Mouse (Mus musculus): ENCODE data around the gene Ccdc89.

Gene Ccdc89

DNA sequence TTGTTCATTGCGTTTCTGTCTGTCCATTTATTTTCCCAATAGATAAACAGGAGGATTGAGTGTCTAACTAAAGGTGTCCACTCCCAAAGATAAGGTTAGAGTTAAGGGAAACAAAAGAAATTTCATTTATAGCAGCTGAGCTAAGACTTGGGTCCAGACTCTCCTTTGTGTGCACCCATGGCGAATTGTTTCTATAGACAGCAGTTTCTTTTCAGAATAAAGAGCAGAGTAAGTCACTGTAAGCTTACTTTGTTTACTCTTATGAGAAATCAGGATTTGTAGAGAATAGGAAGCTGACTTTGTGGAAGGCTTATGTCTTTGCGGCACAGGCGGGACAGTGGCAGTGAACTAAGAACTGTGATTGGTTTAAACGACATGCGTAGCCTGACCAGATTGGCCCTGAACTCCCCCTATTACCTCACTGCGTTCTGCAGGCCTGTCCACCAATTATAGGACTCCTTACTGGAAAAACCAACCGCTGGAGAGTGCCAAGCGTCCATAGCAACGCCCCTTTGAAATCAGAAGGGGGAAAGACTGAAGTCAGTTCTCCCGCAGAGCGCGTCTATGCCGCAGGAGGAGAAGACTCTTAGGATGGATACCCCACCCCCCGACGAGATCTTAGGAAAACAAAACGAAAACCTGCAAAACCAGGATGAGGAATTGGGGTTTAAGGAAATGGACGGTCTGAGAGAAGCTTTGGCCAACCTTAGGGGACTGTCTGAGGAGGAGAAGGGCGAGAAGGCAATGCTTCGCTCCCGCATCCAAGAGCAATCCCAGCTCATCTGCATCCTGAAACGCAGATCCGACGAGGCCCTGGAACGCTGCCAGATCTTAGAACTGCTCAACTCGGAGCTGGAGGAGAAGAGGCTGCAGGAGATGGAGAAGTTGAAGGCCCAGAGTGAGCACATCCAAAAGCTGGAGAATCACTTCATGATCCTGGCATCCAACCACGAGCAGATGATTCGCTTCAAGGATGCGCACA, at the start of gene Ccdc89:
Ccdc89 (plus strand) TSS at position 558 of the 982 bp plus-strand sequence.
- peak; percentile 86 for DNase-seq (ENCODE audit: inconsistent ontology term)

DNA sequence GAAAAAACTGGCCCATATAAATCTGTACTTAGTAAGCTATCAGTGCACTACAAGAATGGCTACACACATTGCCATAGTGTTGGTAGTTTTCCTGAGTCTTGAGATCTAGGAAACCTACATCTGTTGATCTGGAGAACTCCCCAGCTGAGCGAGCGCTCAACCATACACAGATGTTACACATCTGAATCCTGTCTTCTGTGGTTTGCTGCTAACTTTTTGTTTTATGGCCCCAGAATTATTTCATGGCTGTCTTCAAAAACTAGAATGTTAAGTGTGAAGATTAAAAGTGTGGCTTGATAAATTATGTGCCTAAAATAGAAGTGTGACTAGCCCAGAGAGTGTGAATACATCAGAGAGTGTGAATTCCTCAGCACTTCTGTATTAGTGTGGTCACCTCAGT, 42.0 kb upstream of the Ccdc89 start:
- no peak for DNase-seq (ENCODE audit: inconsistent ontology term)

DNA sequence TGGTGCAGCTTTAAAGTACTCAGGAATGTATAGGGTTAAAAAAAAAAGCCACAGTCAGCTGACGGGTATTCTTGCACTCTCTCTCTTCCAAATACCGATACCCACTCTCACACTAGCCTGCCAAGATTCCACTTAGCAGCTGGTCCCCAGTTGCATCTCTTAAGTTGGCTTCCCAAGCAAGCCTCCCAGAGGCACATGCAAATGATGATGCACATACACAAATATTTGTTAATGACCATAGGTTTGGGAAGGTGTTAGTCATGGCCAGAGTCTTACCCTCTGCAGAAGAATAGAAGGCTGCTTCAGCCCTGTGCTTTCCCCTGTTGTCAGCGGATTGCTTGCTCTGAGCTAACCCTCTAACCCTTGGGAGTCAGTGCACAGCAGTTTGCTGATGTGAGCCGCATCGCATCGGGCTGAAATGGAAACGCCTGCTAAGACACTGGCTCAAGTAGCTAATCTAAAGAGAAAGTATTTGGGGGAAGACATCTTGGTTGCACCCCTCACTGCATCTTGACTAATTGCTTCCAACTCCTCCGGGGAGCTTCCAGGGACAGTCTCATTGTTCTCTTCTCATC, 39.4 kb upstream of the Ccdc89 start:
- peak; percentile 91 for DNase-seq (ENCODE audit: inconsistent ontology term)

DNA sequence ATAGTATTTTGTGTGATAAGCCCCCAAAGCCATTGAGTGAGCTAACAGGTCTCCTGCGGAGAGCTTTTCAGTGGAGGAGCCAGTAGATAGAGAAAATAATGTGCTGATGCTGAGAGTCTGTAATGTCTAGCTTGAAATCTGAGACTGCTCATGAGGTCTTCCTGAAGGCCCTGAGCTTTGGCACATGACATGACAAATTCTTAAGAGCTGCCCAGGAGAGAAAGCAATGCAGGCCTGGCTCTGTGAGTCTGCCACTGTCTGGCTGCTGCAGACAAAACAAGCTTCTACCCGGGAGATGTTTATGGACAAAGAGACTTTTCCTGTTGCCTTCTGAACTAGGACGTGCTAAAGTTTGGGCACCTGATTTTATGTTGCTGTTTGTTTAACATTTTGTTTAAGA, 36.6 kb upstream of the Ccdc89 start:
- peak; percentile 52 for DNase-seq (ENCODE audit: inconsistent ontology term)

DNA sequence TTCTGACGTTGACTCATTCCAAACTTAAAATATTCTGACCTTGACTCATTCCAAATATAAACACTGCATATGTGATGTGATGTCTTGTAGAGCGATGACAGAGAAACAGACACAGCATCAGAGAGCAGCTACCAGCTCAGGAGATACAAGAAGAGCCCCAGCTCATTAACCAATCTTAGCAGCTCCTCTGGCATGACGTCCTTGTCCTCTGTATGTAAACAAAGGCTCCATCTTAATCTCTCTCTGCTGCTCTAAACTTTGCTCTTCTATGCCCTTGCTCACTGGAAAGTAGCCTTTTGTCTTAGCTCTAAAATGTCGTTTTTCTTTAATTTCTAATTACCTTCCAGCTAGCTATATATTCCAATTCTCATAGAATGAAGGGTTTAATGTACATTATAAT, 31.3 kb upstream of the Ccdc89 start:
- no peak for DNase-seq (ENCODE audit: inconsistent ontology term)

DNA sequence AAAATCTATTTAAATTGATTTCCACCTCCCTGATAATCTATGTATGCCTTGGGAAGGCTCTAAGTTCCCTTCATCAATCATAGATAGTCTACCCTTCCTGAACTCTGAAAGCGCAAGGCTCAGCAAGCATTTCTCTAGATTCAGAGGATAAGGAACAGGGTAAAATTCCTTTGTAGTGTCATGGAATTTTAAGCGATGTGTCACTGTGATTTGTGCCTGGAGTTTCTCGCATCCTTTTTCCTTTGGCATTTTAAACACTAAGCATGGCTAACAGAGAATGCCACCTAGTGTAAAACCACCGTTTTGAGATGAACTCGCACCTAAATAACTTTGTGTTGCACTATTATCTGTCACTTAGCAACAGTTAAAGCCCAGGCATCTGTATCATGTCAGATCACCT, 30.4 kb upstream of the Ccdc89 start:
- DNase-seq (ENCODE audit: inconsistent ontology term): peak; percentile 75

DNA sequence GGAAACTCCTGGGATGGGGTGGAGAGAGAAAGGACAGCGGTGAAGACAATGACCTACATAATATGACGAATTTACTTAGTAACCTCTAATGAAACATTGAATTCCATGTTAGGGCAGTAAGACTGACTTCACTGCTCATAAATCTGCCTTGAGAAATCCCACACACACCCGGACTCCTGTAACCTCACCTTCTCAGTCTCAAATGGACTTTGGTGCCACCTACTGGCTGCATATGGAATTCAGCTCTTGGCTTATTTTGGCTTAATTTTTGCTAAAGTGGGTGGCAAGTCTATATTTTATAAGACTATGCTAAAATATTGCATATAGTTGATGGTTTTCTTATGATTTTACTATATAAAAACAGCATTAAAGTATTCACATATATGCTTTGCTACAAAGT, 16.4 kb upstream of the Ccdc89 start:
- no peak for DNase-seq (ENCODE audit: inconsistent ontology term)

DNA sequence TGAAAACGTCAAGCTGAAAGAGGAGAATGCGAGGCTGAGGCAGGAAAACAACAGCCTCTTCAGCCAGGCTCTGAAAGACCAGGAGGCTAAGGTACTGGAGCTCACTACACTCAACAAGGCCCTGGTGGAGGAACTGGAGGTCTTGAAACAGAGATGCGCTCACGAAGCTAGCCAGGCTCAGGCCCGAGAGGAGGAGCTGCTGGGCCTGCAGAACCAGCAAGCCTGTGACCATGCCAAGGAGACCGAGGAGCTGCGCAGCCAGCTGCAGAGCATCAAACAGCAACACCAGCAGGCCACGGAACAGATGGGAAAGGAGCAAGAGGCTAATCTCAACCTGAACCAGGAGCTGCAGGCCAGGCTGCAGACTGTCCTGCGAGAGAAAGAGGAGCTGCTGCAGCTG, 629 bp downstream of the Ccdc89 start:
- DNase-seq (ENCODE audit: inconsistent ontology term): no peak

DNA sequence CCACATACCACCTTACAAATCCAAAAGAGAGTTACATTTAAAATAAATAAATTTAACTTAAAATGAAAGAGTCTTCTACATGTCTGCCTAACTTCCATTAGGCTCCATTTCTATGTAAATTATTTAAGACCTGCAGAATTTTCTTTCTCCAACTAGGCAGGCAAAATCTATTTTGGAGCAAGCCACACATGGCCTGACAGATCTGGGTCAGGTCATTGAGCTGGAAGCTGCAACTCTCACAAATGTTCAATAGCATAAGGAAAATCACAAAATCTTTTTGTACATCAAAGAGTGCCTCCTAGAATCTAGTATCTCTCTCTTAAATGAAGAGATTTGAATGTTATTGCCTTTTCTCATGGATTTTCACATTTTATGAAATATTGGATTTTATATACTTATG, 5.8 kb downstream of the Ccdc89 start:
- no peak for DNase-seq (ENCODE audit: inconsistent ontology term)

DNA sequence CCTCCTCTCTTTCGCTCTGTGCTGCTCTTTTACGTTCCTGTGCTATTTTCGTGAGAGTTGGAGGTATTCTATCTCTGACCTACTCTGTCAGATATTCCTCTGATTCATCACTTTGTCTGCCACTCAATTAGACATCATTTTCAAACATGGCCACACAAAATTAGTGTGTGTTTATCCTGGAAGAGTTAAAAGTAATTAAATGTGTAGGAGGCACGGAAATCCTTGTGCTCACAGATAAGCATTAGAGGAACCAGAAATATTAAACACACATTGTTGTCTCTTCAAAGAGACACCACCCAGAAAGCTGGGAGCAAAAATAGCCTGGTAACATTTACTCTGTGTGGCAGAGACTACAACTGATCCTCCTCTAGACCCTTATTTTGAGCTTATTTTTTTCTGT, 13.7 kb downstream of the Ccdc89 start:
- no peak for DNase-seq (ENCODE audit: inconsistent ontology term)

DNA sequence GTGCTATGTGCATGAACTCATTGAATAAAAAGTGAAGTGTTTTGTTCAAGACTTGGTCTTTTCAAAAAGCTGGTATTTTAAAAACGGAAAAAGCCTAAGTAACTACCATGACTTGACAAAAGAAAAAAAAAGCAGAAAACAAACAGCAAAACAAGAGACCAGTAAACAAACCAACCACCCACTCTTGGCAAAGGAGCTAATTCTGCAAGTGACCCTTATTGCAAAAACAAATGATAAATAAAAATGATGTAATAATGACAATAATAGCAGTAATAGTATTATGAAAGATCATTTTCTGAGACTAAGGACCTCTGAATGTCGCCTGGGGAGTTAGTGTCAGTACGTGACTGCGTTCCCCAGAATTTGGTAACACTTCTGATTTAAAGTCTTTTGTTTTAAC, 15.7 kb downstream of the Ccdc89 start:
- DNase-seq (ENCODE audit: inconsistent ontology term): peak; percentile 53

DNA sequence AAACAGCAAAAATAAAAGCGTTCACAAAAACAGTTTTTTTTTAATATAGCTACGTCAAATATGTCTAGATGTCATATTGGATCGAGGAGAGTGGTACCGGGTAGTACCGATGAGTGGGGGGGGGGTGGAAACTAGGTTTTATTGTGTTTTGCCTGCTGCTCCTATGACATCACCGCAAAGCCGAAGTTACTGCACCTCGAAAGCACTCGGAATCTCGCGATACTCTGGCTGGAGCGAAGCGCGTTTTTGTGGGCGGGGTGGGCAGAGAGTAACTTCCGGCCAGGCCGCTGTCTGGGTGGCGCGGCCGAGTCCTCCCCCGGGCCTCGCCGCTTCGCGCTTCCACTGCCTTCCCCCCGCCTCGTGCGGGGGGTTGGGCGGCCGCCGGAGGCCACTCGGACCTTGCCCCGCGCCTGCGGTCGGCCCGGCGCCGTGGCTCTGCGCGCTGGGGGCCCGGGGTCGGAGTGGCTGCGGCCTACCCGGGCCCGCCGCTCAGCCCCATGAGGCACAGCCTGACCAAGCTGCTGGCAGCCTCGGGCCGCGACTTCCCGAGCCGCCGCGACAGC, 16.2 kb downstream of the Ccdc89 start, which contains the start of gene Crebzf:
Crebzf (plus strand) TSS at position 212 of the 563 bp plus-strand sequence.
- DNase-seq (ENCODE audit: inconsistent ontology term): peak; percentile 98

DNA sequence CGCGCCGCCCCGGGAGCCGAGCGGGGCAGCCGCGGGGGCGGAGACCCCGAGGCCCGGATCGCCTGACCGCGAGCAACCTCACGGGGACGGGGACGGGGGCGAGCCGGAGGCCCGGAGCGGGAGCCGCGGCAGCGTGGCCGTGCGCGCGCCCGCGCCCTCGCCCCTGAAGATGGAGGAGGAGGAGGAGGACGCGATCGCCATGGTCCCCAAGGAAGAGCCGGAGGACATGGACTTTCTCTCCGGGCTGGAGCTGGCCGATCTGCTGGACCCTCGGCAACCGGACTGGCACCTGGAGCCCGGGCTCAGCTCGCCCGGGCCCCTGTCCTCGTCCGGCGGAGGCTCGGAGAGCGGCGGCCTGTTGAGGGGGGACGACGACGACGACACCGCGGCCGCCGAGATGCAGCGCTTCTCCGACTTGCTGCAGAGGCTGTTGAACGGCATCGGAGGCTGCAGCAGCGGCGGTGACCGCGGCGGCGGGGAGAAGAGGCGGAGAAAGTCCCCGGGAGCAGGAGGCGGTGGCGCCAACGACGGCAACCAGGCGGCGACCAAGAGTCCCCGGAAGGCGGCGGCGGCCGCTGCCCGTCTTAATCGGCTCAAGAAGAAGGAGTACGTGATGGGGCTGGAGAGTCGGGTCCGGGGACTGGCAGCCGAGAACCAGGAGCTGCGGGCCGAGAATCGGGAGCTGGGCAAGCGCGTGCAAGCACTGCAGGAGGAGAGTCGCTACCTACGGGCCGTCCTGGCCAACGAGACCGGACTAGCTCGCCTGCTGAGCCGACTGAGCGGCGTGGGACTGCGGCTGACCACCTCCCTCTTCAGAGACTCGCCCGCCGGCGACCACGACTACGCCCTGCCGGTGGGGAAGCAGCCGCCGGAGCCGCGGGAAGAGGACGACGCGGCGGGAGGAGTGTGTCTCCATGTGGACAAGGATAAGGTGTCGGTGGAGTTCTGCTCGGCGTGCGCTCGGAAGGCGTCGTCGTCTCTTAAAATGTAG, 17.0 kb downstream of the Ccdc89 start:
- peak; percentile 70 for DNase-seq (ENCODE audit: inconsistent ontology term)

DNA sequence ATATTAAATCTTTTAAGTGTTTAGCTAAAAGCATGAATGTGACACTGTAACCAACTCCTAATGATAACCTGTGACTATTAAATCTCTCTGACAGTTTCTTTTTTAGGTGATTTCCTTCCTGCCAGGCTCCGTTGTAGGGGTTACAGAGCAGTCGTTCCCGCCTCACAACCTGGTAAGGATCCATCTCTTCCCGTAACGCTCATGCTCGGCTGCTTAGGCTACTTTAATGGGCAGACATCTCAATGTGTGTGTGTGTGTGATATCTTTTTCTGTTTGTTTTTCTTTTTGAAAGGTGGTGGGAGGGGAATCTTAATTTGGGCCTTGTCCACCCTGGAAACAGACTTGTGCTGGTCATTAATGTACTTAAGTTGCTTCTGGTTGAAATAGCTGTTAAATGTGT, 17.8 kb downstream of the Ccdc89 start:
- DNase-seq (ENCODE audit: inconsistent ontology term): peak; percentile 47

DNA sequence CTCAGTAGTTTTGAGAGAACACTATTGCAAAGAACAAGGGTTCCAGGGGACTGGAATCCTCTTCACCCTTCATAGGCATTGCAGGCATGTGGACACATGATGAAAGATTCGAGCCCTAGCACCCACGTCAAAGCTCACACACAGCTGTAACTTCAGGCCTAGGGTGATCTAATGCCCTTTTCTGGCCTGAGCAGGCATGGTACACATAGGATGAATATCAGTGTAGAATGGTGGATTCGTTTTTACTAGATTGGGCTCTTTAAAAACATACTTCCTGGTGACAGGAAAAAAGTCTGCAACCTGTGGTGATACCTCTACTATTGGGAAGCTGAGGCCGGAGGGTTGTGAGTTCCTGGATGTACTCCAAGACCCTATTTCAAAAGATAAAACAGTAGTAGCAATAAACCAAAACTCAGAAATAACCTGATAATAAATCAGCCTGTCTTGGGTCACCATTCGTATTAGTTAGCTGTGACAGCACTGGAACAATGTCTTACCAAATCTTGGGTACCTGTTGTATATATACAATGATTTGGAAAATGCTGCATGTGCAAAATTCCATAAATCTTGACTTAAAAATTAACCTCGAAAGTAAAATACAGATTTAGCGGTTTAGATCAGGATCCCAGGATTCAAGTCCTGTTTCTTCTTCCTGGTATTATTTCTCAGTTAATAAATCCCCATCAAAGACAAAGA, 29.9 kb downstream of the Ccdc89 start:
- DNase-seq (ENCODE audit: inconsistent ontology term): peak; percentile 32

DNA sequence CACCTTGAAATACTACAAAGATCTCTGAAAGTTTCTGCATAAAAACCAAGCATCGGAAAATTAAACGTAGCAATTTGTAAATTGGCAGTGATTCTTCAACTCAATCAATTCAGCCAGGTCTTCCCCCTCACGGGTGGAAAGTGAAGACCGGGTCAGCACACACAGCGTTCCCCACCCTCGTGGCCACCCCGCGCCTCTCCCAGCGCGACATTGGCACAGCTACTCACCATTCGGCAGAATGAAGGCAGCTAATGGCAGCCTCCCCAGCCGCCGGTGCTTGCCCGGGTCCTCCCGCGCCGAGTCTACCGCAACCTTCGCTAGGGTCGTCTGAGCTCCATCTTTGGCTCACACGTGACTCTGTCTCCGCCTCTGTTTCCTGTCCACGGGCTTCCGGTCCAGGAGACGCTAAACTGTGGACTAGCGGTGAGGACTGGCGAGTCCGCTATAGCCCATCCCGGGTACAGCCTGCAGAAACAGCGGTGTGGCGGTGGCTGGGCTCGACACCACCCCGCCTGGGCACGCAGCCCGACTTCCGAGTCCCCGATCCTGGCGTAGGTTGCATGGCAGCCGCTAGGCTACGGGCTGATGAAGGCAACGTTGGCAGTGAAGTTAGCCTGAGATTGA, 30.6 kb downstream of the Ccdc89 start, which contains the start of gene Tmem126a:
Tmem126a (minus strand) TSS at position 385 of the 624 bp plus-strand sequence.
- peak; percentile 92 for DNase-seq (ENCODE audit: inconsistent ontology term)

DNA sequence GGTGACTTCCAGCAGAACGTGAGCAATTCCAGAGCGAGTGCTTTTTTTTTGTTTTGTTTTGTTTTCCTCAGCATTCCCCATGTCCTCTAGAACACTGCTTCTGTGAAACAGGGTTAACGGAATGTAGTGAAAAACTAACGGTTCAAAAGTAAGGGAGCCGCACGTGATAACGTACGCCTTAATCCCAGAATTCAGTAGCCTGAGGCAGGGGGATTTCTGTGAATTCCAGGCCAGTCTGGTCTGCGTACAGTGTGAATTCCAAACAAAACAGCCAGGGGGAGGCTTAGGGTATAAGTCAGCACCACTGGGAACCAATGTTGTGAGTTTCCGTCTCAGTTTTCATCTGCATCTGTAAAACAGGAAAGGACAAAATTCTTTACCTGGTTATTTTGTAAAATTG, 31.1 kb downstream of the Ccdc89 start:
- DNase-seq (ENCODE audit: inconsistent ontology term): no peak

DNA sequence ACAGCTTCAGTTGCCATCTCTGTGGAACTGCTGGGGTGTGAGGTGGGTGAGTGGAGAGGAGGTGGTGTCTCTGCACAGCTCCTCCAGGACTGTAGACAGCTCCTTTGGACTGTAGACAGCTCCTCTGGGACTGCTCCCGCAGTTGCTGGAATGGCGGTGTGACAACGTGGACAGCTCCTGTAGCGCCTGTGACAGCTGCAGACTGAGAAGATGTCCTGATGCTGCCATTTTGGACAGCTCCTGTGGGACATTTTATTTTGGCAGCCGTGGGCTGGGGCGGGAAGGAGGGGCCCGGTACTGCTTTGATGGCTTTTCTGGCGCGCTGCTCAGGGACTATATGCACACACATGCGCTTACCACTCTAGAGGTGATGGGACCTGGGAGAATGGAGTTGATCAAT, 34.0 kb downstream of the Ccdc89 start:
- no peak for DNase-seq (ENCODE audit: inconsistent ontology term)

DNA sequence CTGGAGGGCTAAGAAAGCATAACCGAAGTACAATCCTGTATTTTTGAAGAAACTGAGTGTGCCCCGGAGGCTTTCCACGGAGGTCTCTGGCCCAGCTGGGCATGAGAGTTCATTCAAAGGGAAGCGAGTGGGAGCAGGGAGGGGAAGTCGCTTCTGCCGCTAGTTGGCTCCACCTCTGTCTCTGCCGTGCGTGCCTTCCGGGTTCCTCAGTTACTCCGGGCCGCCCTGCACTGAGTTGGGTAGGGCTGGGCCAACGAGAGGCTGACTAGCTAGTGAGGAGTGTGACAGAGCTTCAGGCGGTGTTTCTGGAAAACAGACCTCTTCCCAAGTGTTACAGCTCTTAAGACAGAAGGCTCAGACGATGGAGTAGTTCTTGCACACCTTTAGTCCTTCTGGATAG, 34.6 kb downstream of the Ccdc89 start:
- no peak for DNase-seq (ENCODE audit: inconsistent ontology term)

DNA sequence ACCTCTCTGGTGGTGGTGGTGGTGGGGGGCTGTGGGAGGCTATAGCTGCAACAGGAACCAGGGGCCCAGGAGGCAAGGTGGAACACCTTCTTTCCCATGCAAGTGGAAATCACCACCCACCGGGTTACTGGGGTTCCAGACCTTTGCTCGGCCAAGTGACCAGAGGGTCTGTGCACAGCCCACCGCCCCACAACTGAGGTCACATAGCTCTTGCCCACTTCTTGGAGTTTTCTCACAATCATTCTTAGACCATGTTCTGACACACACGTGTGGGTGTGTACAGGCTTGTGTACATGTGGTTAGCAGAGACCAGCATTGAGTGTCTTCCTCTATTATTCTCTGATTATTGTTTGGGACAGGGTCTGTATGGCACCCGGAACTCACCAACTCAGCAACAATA, 35.1 kb downstream of the Ccdc89 start:
- DNase-seq (ENCODE audit: inconsistent ontology term): no peak
